Comparison of ENCODE assay signal across 18 mouse cellular contexts in the genomic region with DNA sequence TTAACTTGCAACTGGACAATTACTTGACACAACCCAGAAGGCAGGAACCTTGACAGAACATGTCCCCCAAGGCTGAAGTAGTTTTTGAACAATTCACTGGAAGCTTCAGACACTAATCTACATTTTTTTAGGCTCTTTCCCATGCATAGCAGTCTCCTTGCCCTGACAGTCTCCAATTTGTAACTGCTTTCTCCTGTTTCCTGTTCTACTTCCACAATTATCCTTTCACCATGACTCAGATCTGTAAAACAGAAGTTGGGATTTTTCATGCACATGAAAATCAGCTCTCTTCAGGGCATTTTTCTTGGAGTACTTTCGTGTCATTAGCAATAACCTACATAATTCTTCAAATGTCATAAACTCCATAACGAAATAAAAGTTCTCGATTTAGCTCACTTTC.
"Had no signal": no experiment of that assay in that cellular context is flagged by ENCODE, and none has a peak within 500 bp of the region (broad histone marks: within the 10 kb centered on the region; RNA-seq: fewer than 3 reads in every experiment).

No protein-coding gene starts in this region.

- H3K4me1 ChIP-seq: liver, embryonic 15.5 days; lung, embryonic 15.5 days; neural tube, embryonic 12.5 days; stomach, embryonic 15.5 days had no signal

- DNase-seq: liver, postnatal 0 days; lung, adult 2 months; lung, postnatal 14 days; lung, postnatal 36 days; midbrain, embryonic 14.5 days; right cerebral cortex, postnatal 14 days; thymus, adult 18-20 months; thymus, postnatal 14 days; thymus, postnatal 36 days had no signal

- H3K27me3 ChIP-seq: liver, embryonic 15.5 days; lung, embryonic 15.5 days; megakaryocyte, embryonic 14.5 days; neural tube, embryonic 12.5 days; stomach, embryonic 15.5 days had no signal

- H3K4me2 ChIP-seq: liver, embryonic 15.5 days; lung, embryonic 15.5 days; midbrain, embryonic 11.5 days; neural tube, embryonic 12.5 days; stomach, embryonic 15.5 days had no signal

- H3K9me3 ChIP-seq: liver, embryonic 15.5 days; lung, embryonic 15.5 days; megakaryocyte, embryonic 14.5 days; neural tube, embryonic 12.5 days; stomach, embryonic 15.5 days had no signal

- H3K4me3 ChIP-seq: liver, embryonic 15.5 days; lung, embryonic 15.5 days; megakaryocyte, embryonic 14.5 days; neural tube, embryonic 12.5 days; stomach, embryonic 15.5 days had no signal

- ATAC-seq: liver, postnatal 0 days; lung, postnatal 0 days; midbrain, embryonic 16.5 days had no signal

- H3K27ac ChIP-seq: liver, embryonic 15.5 days; lung, embryonic 15.5 days; neural tube, embryonic 12.5 days; stomach, embryonic 15.5 days; stomach, postnatal 0 days had no signal

- H3K36me3 ChIP-seq: liver, embryonic 15.5 days; lung, embryonic 15.5 days; neural tube, embryonic 12.5 days; stomach, embryonic 15.5 days had no signal

- H3K9ac ChIP-seq: liver, embryonic 15.5 days; liver, postnatal 0 days; lung, embryonic 15.5 days; neural tube, embryonic 12.5 days; stomach, embryonic 15.5 days had no signal
